Mouse (Mus musculus) splenic B cell, adult 2 months (primary cell): ENCODE measurements around the gene Cnep1r1.
A peak's percentile ranks its signal among the peaks of the same experiment; 100 is the strongest.

Experiments used
- DNase-seq: peaks from one replicate; pipeline ENCODE4 v3.0.0-alpha.2; 2011; ENCODE audit warnings: low read depth, low spot score
- H3K27me3 ChIP-seq: 2 replicates; pipeline ENCODE4 v1.6.1; 2012; ENCODE audit warnings: mild to moderate bottlenecking, low read length, moderate library complexity, mixed read lengths; ENCODE audit not compliant: control insufficient read depth, poor library complexity, insufficient read depth, severe bottlenecking
- H3K36me3 ChIP-seq: 2 replicates; pipeline ENCODE4 v1.6.1; 2012; ENCODE audit warnings: mild to moderate bottlenecking, low read length, moderate library complexity, mixed read lengths; ENCODE audit not compliant: control insufficient read depth, poor library complexity, insufficient read depth, severe bottlenecking

Cnep1r1 gene

GRCm38 (mm10) chr8:88144041-88144440, 25.5 kb downstream of the Cnep1r1 start:
- peaks cover 7% of the 10 kb centered on the region for H3K36me3 ChIP-seq
- DNase-seq, result no peak
- no peaks in the 10 kb centered on the region for H3K27me3 ChIP-seq

DNA sequence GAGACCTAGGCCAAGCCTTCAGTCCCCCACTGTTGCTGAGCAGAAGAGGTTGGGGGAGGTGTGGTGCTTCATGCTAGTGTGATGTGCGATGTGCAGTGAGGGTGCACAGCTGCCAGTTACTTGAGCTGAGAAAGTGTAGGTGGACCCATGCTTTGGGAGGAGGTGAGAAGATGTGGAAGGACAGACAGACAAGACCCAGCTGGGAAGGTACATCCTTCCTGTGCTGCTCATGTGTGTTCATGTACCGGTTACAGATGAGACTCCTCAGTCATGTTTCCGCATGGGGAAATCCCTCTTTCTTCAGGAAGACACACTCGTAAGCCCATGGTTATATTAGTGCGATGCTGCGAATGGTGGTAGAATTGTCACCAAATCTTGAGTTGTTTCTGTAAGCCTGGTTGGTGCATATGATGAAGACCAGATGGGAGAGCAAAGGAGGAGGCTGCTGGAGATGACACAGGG, 32.4 kb downstream of the Cnep1r1 start:
- no peaks in the 10 kb centered on the region for H3K27me3 ChIP-seq
- no peak for DNase-seq
- peaks cover 18% of the 10 kb centered on the region for H3K36me3 ChIP-seq

DNA sequence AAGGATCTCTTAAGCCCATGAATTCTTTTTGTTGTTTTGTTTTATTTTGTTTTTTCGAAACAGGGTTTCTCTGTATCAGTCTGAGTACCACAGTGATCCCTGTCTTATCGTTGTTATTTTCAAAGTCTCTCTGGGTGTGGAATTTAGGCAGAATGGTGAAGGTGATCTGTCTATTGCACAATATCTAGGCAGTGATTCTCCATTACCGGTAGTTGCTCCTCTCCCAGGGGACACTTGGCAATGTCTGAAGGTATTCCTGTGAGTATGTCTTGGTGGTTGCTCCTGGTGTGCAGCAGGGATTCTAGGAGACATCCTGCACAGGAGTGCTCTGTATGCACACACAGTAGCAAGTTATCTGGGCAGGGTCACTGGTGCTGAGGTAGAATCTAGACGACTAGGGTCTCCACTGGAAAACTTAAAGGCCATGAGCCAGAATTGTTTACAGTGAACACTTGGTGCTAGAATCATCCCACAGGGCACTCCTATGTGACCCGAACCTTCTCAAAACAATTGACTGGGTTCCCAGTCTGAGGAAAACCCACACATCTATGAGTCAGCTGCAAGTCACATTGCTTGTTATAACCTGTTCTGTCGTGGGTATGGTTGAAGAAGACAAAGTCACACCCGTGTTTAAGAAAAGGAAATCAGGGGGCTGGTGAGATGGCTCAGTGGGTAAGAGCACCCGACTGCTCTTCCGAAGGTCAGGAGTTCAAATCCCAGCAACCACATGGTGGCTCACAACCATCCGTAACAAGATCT, 41.8 kb downstream of the Cnep1r1 start:
- H3K27me3 ChIP-seq, result no peaks in the 10 kb centered on the region
- no peak for DNase-seq
- H3K36me3 ChIP-seq, result 0 out of 2 replicates have a peak, but pooled peaks cover 5% of the 10 kb centered on the region

DNA sequence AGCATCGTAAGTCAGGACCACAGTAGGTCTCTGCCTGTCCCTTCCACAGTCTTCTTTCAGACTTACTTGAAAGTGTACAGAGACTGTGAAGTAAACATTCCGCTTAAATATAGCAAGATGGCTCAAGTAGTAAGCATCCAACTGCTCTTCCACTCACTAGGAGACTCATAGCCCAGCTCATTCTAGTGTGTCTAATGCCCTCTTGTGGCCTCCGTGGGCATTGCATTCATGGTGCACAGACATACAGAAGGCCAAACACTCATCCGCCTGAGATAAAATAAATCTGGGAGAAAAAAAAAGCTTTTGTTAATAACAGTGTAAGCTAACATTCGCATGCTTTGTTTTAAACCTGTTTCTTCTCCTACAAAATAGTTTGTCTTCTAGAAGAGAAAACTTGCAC, 42.9 kb downstream of the Cnep1r1 start:
- DNase-seq, result peak; percentile 77
- H3K27me3 ChIP-seq, result no peaks in the 10 kb centered on the region
- 0 out of 2 replicates have a peak, but pooled peaks cover 3% of the 10 kb centered on the region for H3K36me3 ChIP-seq

GRCm38 (mm10) chr8:88175264-88175663, 56.7 kb downstream of the Cnep1r1 start:
- H3K27me3 ChIP-seq, result no peaks in the 10 kb centered on the region
- no peak for DNase-seq
- H3K36me3 ChIP-seq, result 0 out of 2 replicates have a peak, but pooled peaks cover 3% of the 10 kb centered on the region

DNA sequence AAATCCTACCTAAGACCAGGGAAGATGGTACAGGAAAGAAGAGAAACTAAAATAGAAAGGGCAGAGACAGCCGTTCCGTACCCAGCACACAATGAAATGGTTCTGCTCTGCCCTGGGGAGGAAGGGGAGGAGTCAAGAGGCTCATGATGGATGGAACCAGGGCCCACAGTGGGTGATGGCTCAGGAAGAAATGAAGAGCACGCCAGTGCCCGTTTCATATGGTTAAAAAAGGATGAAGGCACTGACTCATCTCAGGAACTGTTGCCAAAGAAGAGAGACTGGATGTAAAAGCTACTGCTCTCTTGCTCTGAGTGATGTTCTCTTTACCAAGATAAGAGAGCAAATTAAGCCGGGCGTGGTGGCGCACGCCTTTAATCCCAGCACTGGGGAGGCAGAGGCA, 58.7 kb downstream of the Cnep1r1 start:
- no peaks in the 10 kb centered on the region for H3K27me3 ChIP-seq
- no peak for DNase-seq
- no peaks in the 10 kb centered on the region for H3K36me3 ChIP-seq

DNA sequence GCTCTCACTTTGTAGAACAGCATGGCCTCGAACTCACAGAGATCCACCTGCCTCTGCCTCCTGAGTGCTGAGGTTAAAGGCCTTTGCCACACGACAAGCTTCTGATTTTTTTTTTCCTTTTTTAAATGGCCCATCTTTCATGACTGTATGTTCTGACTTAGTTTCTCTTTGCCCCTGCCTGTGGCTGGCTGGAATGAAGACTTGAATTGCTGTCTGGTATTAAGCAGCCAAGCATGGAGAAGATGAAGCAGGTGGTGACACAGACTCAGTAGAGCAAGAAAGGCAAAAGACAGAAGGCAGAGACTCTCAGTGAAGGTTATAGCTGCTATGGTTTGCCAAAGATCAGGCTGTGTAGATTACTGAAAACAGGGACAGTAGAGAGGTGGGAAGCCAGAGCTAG, 64.6 kb downstream of the Cnep1r1 start:
- H3K36me3 ChIP-seq, result no peaks in the 10 kb centered on the region
- DNase-seq, result no peak

More for the DNA sequence above, 64.6 kb downstream of the Cnep1r1 start:
- no peaks in the 10 kb centered on the region for H3K27me3 ChIP-seq
